Mouse (Mus musculus): ENCODE data around the gene Lpxn. TPM values are rescaled to one million over a fixed set of nuclear protein-coding genes. Genes with fewer than 3 reads are reported as not detected.

The Lpxn gene
- polyA plus RNA-seq, 1 experiment = 25.1 TPM

- H3K27me3 ChIP-seq (ENCODE audit: control insufficient read depth, insufficient read depth, low read length) = no peaks in the 10 kb centered on the region
- no peak for TF ChIP-seq POLR2A (IDR thresholded peaks at IDR 0.05; ENCODE audit: low read depth, low read length)
- TF ChIP-seq CTCF (IDR thresholded peaks at IDR 0.05; ENCODE audit: extremely low read depth, insufficient read depth, insufficient read length, insufficient replicate concordance) = no peak
- H3K36me3 ChIP-seq (ENCODE audit: control insufficient read depth, insufficient read depth, low read length) = no peaks in the 10 kb centered on the region
- peak overlapping the region; percentile 95 for H3K4me3 ChIP-seq (ENCODE audit: extremely low read depth, insufficient read depth, insufficient read length)
- under 1% methylated on average over 37 of the region's 63 CpGs for WGBS
- peak overlapping the region; percentile 98 for H3K27ac ChIP-seq (ENCODE audit: insufficient read depth, low read length)
- no peak for DNase-seq (ENCODE audit: low read depth in 1 of 2, low spot score in 2 of 2)
- H3K4me1 ChIP-seq (ENCODE audit: control insufficient read depth, insufficient read depth, insufficient read length) = peaks cover 2% of the 10 kb centered on the region
Measured at GRCm38 (mm10) chr19:12795110-12795509, 883 bp upstream of the Lpxn start.

- Histone ChIP-seq H3K27ac (ENCODE audit: insufficient read depth, low read length) (peak overlapping the region; percentile 100), H3K27me3 (ENCODE audit: control insufficient read depth, insufficient read depth, low read length) (no peaks in the 10 kb centered on the region), H3K36me3 (ENCODE audit: control insufficient read depth, insufficient read depth, low read length) (no peaks in the 10 kb centered on the region), H3K4me1 (ENCODE audit: control insufficient read depth, insufficient read depth, insufficient read length) (peaks cover 2% of the 10 kb centered on the region), H3K4me3 (ENCODE audit: extremely low read depth, insufficient read depth, insufficient read length) (peak overlapping the region; percentile 94)
- peak; percentile 75 to 86 for DNase-seq (ENCODE audit: low read depth in 1 of 2, low spot score in 2 of 2)
- TF ChIP-seq CTCF (IDR thresholded peaks at IDR 0.05; ENCODE audit: extremely low read depth, insufficient read depth, insufficient read length, insufficient replicate concordance) (no peak), POLR2A (IDR thresholded peaks at IDR 0.05; ENCODE audit: low read depth, low read length) (peak; percentile 78)
- WGBS = under 1% methylated on average over 29 of the region's 29 CpGs
Measured at GRCm38 (mm10) chr19:12796328-12796931, 437 bp downstream of the Lpxn start.

GRCm38 (mm10) chr19:12797071-12797470 lies 1.1 kb downstream of the Lpxn start:
- Histone ChIP-seq H3K4me1 (ENCODE audit: control insufficient read depth, insufficient read depth, insufficient read length) (no peaks in the 10 kb centered on the region; the same call in 1 of the 2 replicates), H3K36me3 (ENCODE audit: control insufficient read depth, insufficient read depth, low read length) (no peaks in the 10 kb centered on the region), H3K27ac (ENCODE audit: insufficient read depth, low read length) (peak overlapping the region; percentile 100), H3K27me3 (ENCODE audit: control insufficient read depth, insufficient read depth, low read length) (no peaks in the 10 kb centered on the region), H3K4me3 (ENCODE audit: extremely low read depth, insufficient read depth, insufficient read length) (peak overlapping the region; percentile 94; the same call in 1 of the 2 replicates)
- TF ChIP-seq CTCF (IDR thresholded peaks at IDR 0.05; ENCODE audit: extremely low read depth, insufficient read depth, insufficient read length, insufficient replicate concordance) = no peak
- TF ChIP-seq POLR2A (IDR thresholded peaks at IDR 0.05; ENCODE audit: low read depth, low read length) = no peak
- WGBS = 1% methylated on average over 7 of the region's 7 CpGs
- DNase-seq (ENCODE audit: low read depth in 1 of 2, low spot score in 2 of 2) = no peak

GRCm38 (mm10) chr19:12798404-12798803 lies 2.4 kb downstream of the Lpxn start:
- peak; percentile 57 to 60 for DNase-seq (ENCODE audit: low read depth in 1 of 2, low spot score in 2 of 2)
- Histone ChIP-seq H3K4me3 (ENCODE audit: extremely low read depth, insufficient read depth, insufficient read length) (peak overlapping the region; percentile 54), H3K36me3 (ENCODE audit: control insufficient read depth, insufficient read depth, low read length) (peaks cover 1% of the 10 kb centered on the region; the same call in 1 of the 2 replicates), H3K27me3 (ENCODE audit: control insufficient read depth, insufficient read depth, low read length) (no peaks in the 10 kb centered on the region), H3K4me1 (ENCODE audit: control insufficient read depth, insufficient read depth, insufficient read length) (no peaks in the 10 kb centered on the region), H3K27ac (ENCODE audit: insufficient read depth, low read length) (peak overlapping the region; percentile 82)
- WGBS = 4% methylated on average over 4 of the region's 4 CpGs
- TF ChIP-seq CTCF (IDR thresholded peaks at IDR 0.05; ENCODE audit: extremely low read depth, insufficient read depth, insufficient read length, insufficient replicate concordance) (no peak), POLR2A (IDR thresholded peaks at IDR 0.05; ENCODE audit: low read depth, low read length) (peak; percentile 9; the same call in 1 of the 2 replicates)

GRCm38 (mm10) chr19:12799081-12799480 lies 3.1 kb downstream of the Lpxn start:
- H3K4me1 ChIP-seq (ENCODE audit: control insufficient read depth, insufficient read depth, insufficient read length) = no peaks in the 10 kb centered on the region
- no peak for DNase-seq (ENCODE audit: low read depth in 1 of 2, low spot score in 2 of 2)
- H3K27me3 ChIP-seq (ENCODE audit: control insufficient read depth, insufficient read depth, low read length) = no peaks in the 10 kb centered on the region
- H3K4me3 ChIP-seq (ENCODE audit: extremely low read depth, insufficient read depth, insufficient read length) = peak overlapping the region; percentile 54
- peak overlapping the region; percentile 82 for H3K27ac ChIP-seq (ENCODE audit: insufficient read depth, low read length)
- TF ChIP-seq CTCF (IDR thresholded peaks at IDR 0.05; ENCODE audit: extremely low read depth, insufficient read depth, insufficient read length, insufficient replicate concordance) (no peak), POLR2A (IDR thresholded peaks at IDR 0.05; ENCODE audit: low read depth, low read length) (no peak)
- peaks cover 1% of the 10 kb centered on the region for H3K36me3 ChIP-seq (ENCODE audit: control insufficient read depth, insufficient read depth, low read length)
- WGBS = 60% methylated on average over 3 of the region's 3 CpGs

GRCm38 (mm10) chr19:12800621-12801020 lies 4.6 kb downstream of the Lpxn start:
- Histone ChIP-seq H3K36me3 (ENCODE audit: control insufficient read depth, insufficient read depth, low read length) (peaks cover 3% of the 10 kb centered on the region), H3K27ac (ENCODE audit: insufficient read depth, low read length) (peak overlapping the region; percentile 53), H3K4me1 (ENCODE audit: control insufficient read depth, insufficient read depth, insufficient read length) (peaks cover under 1% of the 10 kb centered on the region; the same call in 1 of the 2 replicates), H3K4me3 (ENCODE audit: extremely low read depth, insufficient read depth, insufficient read length) (peak overlapping the region; percentile 10; the same call in 1 of the 2 replicates), H3K27me3 (ENCODE audit: control insufficient read depth, insufficient read depth, low read length) (no peaks in the 10 kb centered on the region)
- no peak for DNase-seq (ENCODE audit: low read depth in 1 of 2, low spot score in 2 of 2)
- 57% methylated on average over 2 of the region's 2 CpGs for WGBS
- no peak for TF ChIP-seq POLR2A (IDR thresholded peaks at IDR 0.05; ENCODE audit: low read depth, low read length)
- TF ChIP-seq CTCF (IDR thresholded peaks at IDR 0.05; ENCODE audit: extremely low read depth, insufficient read depth, insufficient read length, insufficient replicate concordance) = no peak

- TF ChIP-seq CTCF (IDR thresholded peaks at IDR 0.05; ENCODE audit: extremely low read depth, insufficient read depth, insufficient read length, insufficient replicate concordance) = no peak
- TF ChIP-seq POLR2A (IDR thresholded peaks at IDR 0.05; ENCODE audit: low read depth, low read length) = no peak
- WGBS = 13% methylated on average over 3 of the region's 3 CpGs
- Histone ChIP-seq H3K27me3 (ENCODE audit: control insufficient read depth, insufficient read depth, low read length) (no peaks in the 10 kb centered on the region), H3K4me1 (ENCODE audit: control insufficient read depth, insufficient read depth, insufficient read length) (peaks cover 3% of the 10 kb centered on the region; the same call in 1 of the 2 replicates), H3K36me3 (ENCODE audit: control insufficient read depth, insufficient read depth, low read length) (peaks cover 3% of the 10 kb centered on the region), H3K4me3 (ENCODE audit: extremely low read depth, insufficient read depth, insufficient read length) (no peak overlapping the region; the same call in 1 of the 2 replicates), H3K27ac (ENCODE audit: insufficient read depth, low read length) (peak overlapping the region; percentile 53)
- peak in 1 of 2 experiments; percentile 64 for DNase-seq (ENCODE audit: low read depth in 1 of 2, low spot score in 2 of 2)
Measured at GRCm38 (mm10) chr19:12801046-12801445, 5.1 kb downstream of the Lpxn start.
